In the genomic region with DNA sequence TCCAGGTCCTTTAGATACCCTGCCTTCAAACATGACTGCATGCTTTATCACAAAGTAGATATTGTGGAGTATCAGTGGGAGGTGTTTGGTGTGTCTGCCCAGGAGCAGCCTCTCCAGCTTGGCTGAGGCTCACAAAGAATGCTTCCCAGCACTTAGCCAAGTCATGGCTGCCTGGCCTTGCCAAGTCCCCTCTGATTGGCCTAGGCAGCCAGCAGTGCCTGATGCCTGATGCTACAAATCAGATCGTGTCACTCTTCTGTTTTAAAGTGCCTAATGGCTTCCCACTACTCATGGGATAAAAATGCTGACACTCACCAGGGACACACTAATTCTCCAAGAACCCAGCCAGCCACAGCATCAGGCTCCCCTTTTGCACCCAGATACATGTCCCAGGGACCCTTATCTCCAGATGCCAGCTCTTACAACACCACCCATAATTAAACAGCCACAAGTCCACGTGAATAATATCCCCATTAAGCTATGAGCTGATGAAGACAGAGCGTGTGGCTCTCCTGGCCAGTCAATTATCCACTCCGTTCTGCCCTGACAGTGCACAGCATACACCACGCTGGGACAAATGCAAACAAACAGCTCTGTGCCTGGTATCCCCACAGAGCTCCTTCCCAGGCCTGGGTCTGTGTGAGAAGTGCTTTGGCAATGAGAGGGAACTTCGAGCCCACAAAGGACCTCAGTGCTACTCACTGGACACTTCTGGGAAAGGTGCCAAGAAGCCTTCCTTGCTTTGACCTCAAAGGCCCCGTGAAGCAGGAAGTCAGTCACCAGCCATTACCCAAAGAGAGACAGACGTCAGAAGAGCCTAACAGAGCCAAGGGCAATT, we compare ENCODE assay signal across 8 mouse cellular contexts.
DNase-seq lines count a peak whose midpoint lies in the region; ATAC-seq and TF ChIP-seq lines count a peak whose summit lies in the region.

No protein-coding gene starts in this region.

- peak; percentile 88 for ATAC-seq in forebrain, postnatal 0 days
- ATAC-seq in lung, embryonic 14.5 days (ENCODE audit: insufficient read depth): peak; percentile 89
- no peak for ATAC-seq in activated CD4-positive, CD25-positive, alpha-beta regulatory T cell, adult 4 months

- H3K4me2 ChIP-seq in forebrain, postnatal 0 days (ENCODE audit: low read depth): no peak overlapping the region
- H3K4me2 ChIP-seq in lung, embryonic 14.5 days: no peak overlapping the region

- no peak overlapping the region for H3K9ac ChIP-seq in forebrain, postnatal 0 days
- no peak overlapping the region for H3K9ac ChIP-seq in lung, embryonic 14.5 days

- DNase-seq in 3134 (ENCODE audit: extremely low read depth, insufficient read length, low spot score): peak; percentile 55
- peak; percentile 77 for DNase-seq in NIH3T3 (ENCODE audit: low read depth)
- DNase-seq in forebrain, postnatal 0 days: peak; percentile 62
- peak; percentile 55 to 62 for DNase-seq in heart, postnatal 36 days
- peak; percentile 73 to 90 for DNase-seq in kidney, postnatal 36 days
- DNase-seq in lung, embryonic 14.5 days: peak; percentile 89
- peak; percentile 12 for DNase-seq in ovary, postnatal 14 days (ENCODE audit: low spot score)

- no peaks in the 10 kb centered on the region for H3K36me3 ChIP-seq in forebrain, postnatal 0 days (ENCODE audit: insufficient read depth)
- H3K36me3 ChIP-seq in lung, embryonic 14.5 days (ENCODE audit: insufficient read depth): peaks cover 18% of the 10 kb centered on the region

- no peak for TF ChIP-seq CTCF in forebrain, postnatal 0 days (IDR thresholded peaks at IDR 0.05; ENCODE audit: low read depth)
- no peak for TF ChIP-seq CTCF in lung, embryonic 14.5 days (IDR thresholded peaks at IDR 0.05; ENCODE audit: low read depth)

- no peak overlapping the region for H3K4me3 ChIP-seq in forebrain, postnatal 0 days (ENCODE audit: low read depth, low read length)
- no peak overlapping the region for H3K4me3 ChIP-seq in lung, embryonic 14.5 days (ENCODE audit: low read depth, low read length)

- H3K27me3 ChIP-seq in forebrain, postnatal 0 days (ENCODE audit: insufficient read depth, low read length): no peaks in the 10 kb centered on the region
- H3K27me3 ChIP-seq in lung, embryonic 14.5 days (ENCODE audit: insufficient read depth, low read length): no peaks in the 10 kb centered on the region

- intact Hi-C loops in heart, postnatal 36 days (cut with DNase I): no loop called here

- peaks cover 10% of the 10 kb centered on the region for H3K4me1 ChIP-seq in forebrain, postnatal 0 days (ENCODE audit: insufficient read depth)
- H3K4me1 ChIP-seq in lung, embryonic 14.5 days (ENCODE audit: insufficient read depth): no peaks in the 10 kb centered on the region

- WGBS in forebrain, postnatal 0 days: 14% methylated on average over 8 of the region's 8 CpGs
- 24% methylated on average over 8 of the region's 8 CpGs for WGBS in lung, embryonic 14.5 days

- H3K9me3 ChIP-seq in forebrain, postnatal 0 days (ENCODE audit: low read length): no peaks in the 10 kb centered on the region
- no peaks in the 10 kb centered on the region for H3K9me3 ChIP-seq in lung, embryonic 14.5 days (ENCODE audit: low read depth, low read length)

- 0 out of 2 replicates have a peak overlapping the region, but pooled peaks have one; percentile 36 for H3K27ac ChIP-seq in forebrain, postnatal 0 days (ENCODE audit: low read depth, low read length)
- peak overlapping the region; percentile 55 for H3K27ac ChIP-seq in lung, embryonic 14.5 days (ENCODE audit: low read depth)

Comparison
In these comparisons a context has a peak if more than half of its experiments do, and no peak if none do; other contexts are left out.
1. DNase-seq: peak in every context shown above with its lines; median percentile 89 in lung, embryonic 14.5 days; 82 in kidney, postnatal 36 days; 77 in NIH3T3; 62 in forebrain, postnatal 0 days; 58 in heart, postnatal 36 days; 55 in 3134; 12 in ovary, postnatal 14 days.